Comparison of ENCODE assay signal across 14 mouse cellular contexts in the genomic region with DNA sequence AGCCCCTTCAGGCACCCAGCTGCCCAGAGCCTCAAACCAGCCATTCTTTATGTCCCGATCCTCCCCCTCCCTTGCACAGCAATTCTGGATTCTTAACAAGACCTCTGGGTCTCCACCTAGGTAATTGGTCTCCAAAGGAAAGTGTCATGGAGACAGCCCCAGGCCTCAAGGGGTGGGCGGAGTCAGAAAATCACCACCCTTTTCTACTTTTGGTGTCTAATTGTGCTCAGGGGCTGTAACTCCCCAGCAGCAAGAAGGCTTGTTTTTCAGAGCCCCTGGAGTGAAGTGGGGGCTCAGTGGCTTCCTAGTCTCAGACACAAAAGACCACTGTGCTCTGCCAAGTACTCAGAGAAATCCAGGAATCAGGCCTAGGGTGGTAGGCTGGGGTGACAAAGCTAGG. TPM values are rescaled to one million over a fixed set of nuclear protein-coding genes. Genes with fewer than 3 reads are reported as not detected.
DNase-seq lines count a peak whose midpoint lies in the region; ATAC-seq and TF ChIP-seq lines count a peak whose summit lies in the region.
"Had no signal": no experiment of that assay in that cellular context is flagged by ENCODE, and none has a peak within 500 bp of the region (broad histone marks: within the 10 kb centered on the region; RNA-seq: fewer than 3 reads in every experiment).

No protein-coding gene starts in this region.

- TF ChIP-seq EP300 in stomach, postnatal 0 days (optimal IDR thresholded peaks at IDR 0.05) = no peak

- 68% methylated on average over 2 of the region's 2 CpGs for WGBS in intestine, embryonic 15.5 days
- WGBS in intestine, postnatal 0 days = 73% methylated on average over 2 of the region's 2 CpGs
- 69% methylated on average over 2 of the region's 2 CpGs for WGBS in stomach, embryonic 14.5 days
- WGBS in stomach, postnatal 0 days = 66% methylated on average over 2 of the region's 2 CpGs
- 38% methylated on average over 2 of the region's 2 CpGs for WGBS in embryonic facial prominence, embryonic 12.5 days
- 44% methylated on average over 2 of the region's 2 CpGs for WGBS in limb, embryonic 12.5 days

- H3K27me3 ChIP-seq in intestine, embryonic 15.5 days (replicated peaks) = no peaks in the 10 kb centered on the region
- H3K27me3 ChIP-seq in intestine, postnatal 0 days (replicated peaks; ENCODE audit: control insufficient read depth, insufficient read depth, low read length) = no peaks in the 10 kb centered on the region
- H3K27me3 ChIP-seq in stomach, embryonic 14.5 days (ENCODE audit: control insufficient read depth, insufficient read depth, low read length) = no peaks in the 10 kb centered on the region
- H3K27me3 ChIP-seq in stomach, postnatal 0 days (ENCODE audit: control insufficient read depth, insufficient read depth, low read length) = no peaks in the 10 kb centered on the region
- H3K27me3 ChIP-seq in embryonic facial prominence, embryonic 12.5 days = no peaks in the 10 kb centered on the region
- no peaks in the 10 kb centered on the region for H3K27me3 ChIP-seq in limb, embryonic 12.5 days

- no peaks in the 10 kb centered on the region for H3K36me3 ChIP-seq in intestine, embryonic 15.5 days
- H3K36me3 ChIP-seq in intestine, postnatal 0 days (ENCODE audit: control insufficient read depth, insufficient read depth) = no peaks in the 10 kb centered on the region
- H3K36me3 ChIP-seq in stomach, embryonic 14.5 days (ENCODE audit: control insufficient read depth, insufficient read depth, low read length) = no peaks in the 10 kb centered on the region
- H3K36me3 ChIP-seq in stomach, postnatal 0 days (ENCODE audit: control insufficient read depth, insufficient read depth, low read length) = no peaks in the 10 kb centered on the region
- H3K36me3 ChIP-seq in embryonic facial prominence, embryonic 12.5 days = no peaks in the 10 kb centered on the region
- H3K36me3 ChIP-seq in limb, embryonic 12.5 days = no peaks in the 10 kb centered on the region

- no peak for TF ChIP-seq CTCF in intestine, postnatal 0 days (IDR thresholded peaks at IDR 0.05; ENCODE audit: low read depth)
- TF ChIP-seq CTCF in stomach, postnatal 0 days (IDR thresholded peaks at IDR 0.05; ENCODE audit: low read depth) = no peak

- no peak overlapping the region for H3K9ac ChIP-seq in intestine, embryonic 15.5 days
- H3K9ac ChIP-seq in intestine, postnatal 0 days (ENCODE audit: low read depth, low read length) = no peak overlapping the region
- no peak overlapping the region for H3K9ac ChIP-seq in stomach, embryonic 14.5 days (replicated peaks; ENCODE audit: low read depth, low read length)
- no peak overlapping the region for H3K9ac ChIP-seq in stomach, postnatal 0 days (ENCODE audit: low read length)
- no peak overlapping the region for H3K9ac ChIP-seq in embryonic facial prominence, embryonic 12.5 days
- no peak overlapping the region for H3K9ac ChIP-seq in limb, embryonic 12.5 days (replicated peaks)
- H3K9ac ChIP-seq: liver, embryonic 14.5 days had no signal

- no peaks in the 10 kb centered on the region for H3K9me3 ChIP-seq in intestine, embryonic 15.5 days
- H3K9me3 ChIP-seq in intestine, postnatal 0 days (ENCODE audit: control insufficient read depth) = no peaks in the 10 kb centered on the region
- H3K9me3 ChIP-seq in stomach, embryonic 14.5 days (ENCODE audit: control insufficient read depth, low read depth, low read length) = no peaks in the 10 kb centered on the region
- H3K9me3 ChIP-seq in stomach, postnatal 0 days (ENCODE audit: control insufficient read depth, low read length) = no peaks in the 10 kb centered on the region
- H3K9me3 ChIP-seq in embryonic facial prominence, embryonic 12.5 days = no peaks in the 10 kb centered on the region
- H3K9me3 ChIP-seq in limb, embryonic 12.5 days = no peaks in the 10 kb centered on the region

- no peak overlapping the region for H3K4me2 ChIP-seq in intestine, embryonic 15.5 days (replicated peaks)
- H3K4me2 ChIP-seq in intestine, postnatal 0 days (replicated peaks; ENCODE audit: low read depth) = no peak overlapping the region
- H3K4me2 ChIP-seq in stomach, embryonic 14.5 days (replicated peaks; ENCODE audit: low read depth, low read length) = no peak overlapping the region
- no peak overlapping the region for H3K4me2 ChIP-seq in stomach, postnatal 0 days (replicated peaks; ENCODE audit: low read depth)
- H3K4me2 ChIP-seq in embryonic facial prominence, embryonic 12.5 days (replicated peaks) = no peak overlapping the region
- 0 out of 2 replicates have a peak overlapping the region, but pooled peaks have one; percentile 11 for H3K4me2 ChIP-seq in limb, embryonic 12.5 days

- no peak overlapping the region for H3K4me3 ChIP-seq in intestine, embryonic 15.5 days (replicated peaks)
- H3K4me3 ChIP-seq in intestine, postnatal 0 days (ENCODE audit: low read depth, low read length) = no peak overlapping the region
- H3K4me3 ChIP-seq in stomach, embryonic 14.5 days (ENCODE audit: low read depth, low read length) = no peak overlapping the region
- H3K4me3 ChIP-seq in stomach, postnatal 0 days (ENCODE audit: low read depth, low read length) = no peak overlapping the region
- H3K4me3 ChIP-seq in embryonic facial prominence, embryonic 12.5 days = no peak overlapping the region
- no peak overlapping the region for H3K4me3 ChIP-seq in limb, embryonic 12.5 days (replicated peaks)
- H3K4me3 ChIP-seq: heart, adult 2 months had no signal

- ATAC-seq in intestine, embryonic 15.5 days = 0 out of 2 replicates have a peak, but pooled peaks have one; percentile 7
- ATAC-seq in intestine, postnatal 0 days = no peak
- ATAC-seq in stomach, embryonic 14.5 days (ENCODE audit: insufficient number of reproducible peaks, insufficient read depth, low FRiP score, low read depth) = no peak
- ATAC-seq in stomach, postnatal 0 days (ENCODE audit: low FRiP score, low TSS enrichment) = no peak
- no peak for ATAC-seq in embryonic facial prominence, embryonic 12.5 days (ENCODE audit: insufficient number of reproducible peaks, insufficient read depth, low FRiP score, low TSS enrichment)
- no peak for ATAC-seq in limb, embryonic 12.5 days (ENCODE audit: insufficient number of reproducible peaks, insufficient read depth, low FRiP score, low TSS enrichment, low read depth)
- no peak for ATAC-seq in erythroid progenitor cell, adult 5-6 weeks (replicated peaks; ENCODE audit: low FRiP score, poor library complexity, severe bottlenecking)

- no peak for DNase-seq in stomach, postnatal 0 days (ENCODE audit: low spot score)
- DNase-seq in right cerebral cortex, adult 2 months (ENCODE audit: low spot score in 2 of 2) = no peak
- DNase-seq: adrenal gland, adult 2 months; cerebellum, adult 11-12 months; heart, adult 2 months; kidney, adult 11 months; layer of hippocampus, postnatal 36 days had no signal

- peaks cover 13% of the 10 kb centered on the region for H3K4me1 ChIP-seq in intestine, embryonic 15.5 days (replicated peaks)
- H3K4me1 ChIP-seq in intestine, postnatal 0 days (replicated peaks; ENCODE audit: control insufficient read depth, insufficient read depth, low read length) = no peaks in the 10 kb centered on the region
- 0 out of 2 replicates have a peak, but pooled peaks cover 7% of the 10 kb centered on the region for H3K4me1 ChIP-seq in stomach, embryonic 14.5 days (ENCODE audit: control insufficient read depth, insufficient read depth, low read length)
- H3K4me1 ChIP-seq in stomach, postnatal 0 days (replicated peaks; ENCODE audit: control insufficient read depth, insufficient read depth) = no peaks in the 10 kb centered on the region
- H3K4me1 ChIP-seq in embryonic facial prominence, embryonic 12.5 days = peaks cover 10% of the 10 kb centered on the region
- peaks cover 15% of the 10 kb centered on the region for H3K4me1 ChIP-seq in limb, embryonic 12.5 days (replicated peaks)

- H3K27ac ChIP-seq in intestine, embryonic 15.5 days = no peak overlapping the region
- H3K27ac ChIP-seq in intestine, postnatal 0 days (ENCODE audit: low read depth, low read length) = no peak overlapping the region
- 0 out of 2 replicates have a peak overlapping the region, but pooled peaks have one; percentile 0 for H3K27ac ChIP-seq in stomach, embryonic 14.5 days (ENCODE audit: low read length)
- H3K27ac ChIP-seq in stomach, postnatal 0 days (replicated peaks) = no peak overlapping the region
- H3K27ac ChIP-seq in embryonic facial prominence, embryonic 12.5 days = 0 out of 2 replicates have a peak overlapping the region, but pooled peaks have one; percentile 54
- H3K27ac ChIP-seq in limb, embryonic 12.5 days = peak overlapping the region; percentile 47
- H3K27ac ChIP-seq: heart, adult 2 months; liver, embryonic 14.5 days had no signal

RNA-seq across cellular contexts. Expression of gene Ttll10, which starts 11.5 kb away (rescaled TPM):
- 3.1 and 3.9 TPM in 2 replicates for polyA plus RNA-seq in intestine, embryonic 15.5 days (2015; fragmentation: Nextera tagmentation; extraction: Ambion mirVana)
- 2.1 and 2.6 TPM in 2 replicates for polyA plus RNA-seq in intestine, postnatal 0 days (2015; fragmentation: Nextera tagmentation; extraction: Ambion mirVana)
- 6.0 and 6.2 TPM in 2 replicates for polyA plus RNA-seq in stomach, embryonic 14.5 days (2014; fragmentation: Nextera tagmentation; extraction: Ambion mirVana)
- polyA plus RNA-seq in stomach, postnatal 0 days (2015; fragmentation: Nextera tagmentation; extraction: Ambion mirVana) = 2.7 TPM in 2 replicates
- polyA plus RNA-seq in embryonic facial prominence, embryonic 12.5 days (2016; fragmentation: Nextera tagmentation; extraction: Ambion mirVana) = 1.0 and 1.5 TPM in 2 replicates
- 0.58 and 1.3 TPM in 2 replicates for polyA plus RNA-seq in limb, embryonic 12.5 days (2016; fragmentation: Nextera tagmentation; extraction: Ambion mirVana)
- not detected in 2 replicates for total RNA-seq in erythroid progenitor cell, adult 5-6 weeks (2015; ENCODE audit: low replicate concordance)
- not detected in 2 replicates for total RNA-seq in erythroid progenitor cell, adult 5-6 weeks (2017; ENCODE audit: low replicate concordance)
- total RNA-seq: heart, adult 2 months had no signal

RNA-seq across cellular contexts. Expression of gene 9430015G10Rik, which starts 39.1 kb away (rescaled TPM):
- polyA plus RNA-seq in intestine, embryonic 15.5 days (2015; fragmentation: Nextera tagmentation; extraction: Ambion mirVana) = 22.2 and 22.8 TPM in 2 replicates
- 3.4 and 3.5 TPM in 2 replicates for polyA plus RNA-seq in intestine, postnatal 0 days (2015; fragmentation: Nextera tagmentation; extraction: Ambion mirVana)
- 35.9 and 38.4 TPM in 2 replicates for polyA plus RNA-seq in stomach, embryonic 14.5 days (2014; fragmentation: Nextera tagmentation; extraction: Ambion mirVana)
- 4.9 and 5.4 TPM in 2 replicates for polyA plus RNA-seq in stomach, postnatal 0 days (2015; fragmentation: Nextera tagmentation; extraction: Ambion mirVana)
- polyA plus RNA-seq in embryonic facial prominence, embryonic 12.5 days (2016; fragmentation: Nextera tagmentation; extraction: Ambion mirVana) = 54.8 and 55.5 TPM in 2 replicates
- polyA plus RNA-seq in limb, embryonic 12.5 days (2016; fragmentation: Nextera tagmentation; extraction: Ambion mirVana) = 59.9 and 63.1 TPM in 2 replicates
- total RNA-seq in erythroid progenitor cell, adult 5-6 weeks (2015; ENCODE audit: low replicate concordance) = 28.5 and 48.7 TPM in 2 replicates
- total RNA-seq in erythroid progenitor cell, adult 5-6 weeks (2017; ENCODE audit: low replicate concordance) = 52.1 and 58.6 TPM in 2 replicates

RNA-seq across cellular contexts. Expression of gene Tnfrsf18, which starts 44.8 kb away (rescaled TPM):
- 1.1 and 1.6 TPM in 2 replicates for polyA plus RNA-seq in intestine, embryonic 15.5 days (2015; fragmentation: Nextera tagmentation; extraction: Ambion mirVana)
- polyA plus RNA-seq in intestine, postnatal 0 days (2015; fragmentation: Nextera tagmentation; extraction: Ambion mirVana) = 0.55 and 0.56 TPM in 2 replicates
- 2.7 and 3.2 TPM in 2 replicates for polyA plus RNA-seq in stomach, embryonic 14.5 days (2014; fragmentation: Nextera tagmentation; extraction: Ambion mirVana)
- 2.2 and 3.3 TPM in 2 replicates for polyA plus RNA-seq in stomach, postnatal 0 days (2015; fragmentation: Nextera tagmentation; extraction: Ambion mirVana)
- polyA plus RNA-seq in embryonic facial prominence, embryonic 12.5 days (2016; fragmentation: Nextera tagmentation; extraction: Ambion mirVana) = 1.9 and 2.3 TPM in 2 replicates
- polyA plus RNA-seq in limb, embryonic 12.5 days (2016; fragmentation: Nextera tagmentation; extraction: Ambion mirVana) = 1.8 and 1.9 TPM in 2 replicates
- total RNA-seq in erythroid progenitor cell, adult 5-6 weeks (2015; ENCODE audit: low replicate concordance) = 2.9 and 26.7 TPM in 2 replicates
- 1.5 and 3.5 TPM in 2 replicates for total RNA-seq in erythroid progenitor cell, adult 5-6 weeks (2017; ENCODE audit: low replicate concordance)
- total RNA-seq: layer of hippocampus, postnatal 36 days had no signal

RNA-seq across cellular contexts. Expression of gene Tnfrsf4, which starts 57.1 kb away (rescaled TPM):
- 0.49 and 0.52 TPM in 2 replicates for polyA plus RNA-seq in intestine, embryonic 15.5 days (2015; fragmentation: Nextera tagmentation; extraction: Ambion mirVana)
- 0.14 and 0.35 TPM in 2 replicates for polyA plus RNA-seq in intestine, postnatal 0 days (2015; fragmentation: Nextera tagmentation; extraction: Ambion mirVana)
- 0.34 and 0.41 TPM in 2 replicates for polyA plus RNA-seq in stomach, embryonic 14.5 days (2014; fragmentation: Nextera tagmentation; extraction: Ambion mirVana)
- polyA plus RNA-seq in stomach, postnatal 0 days (2015; fragmentation: Nextera tagmentation; extraction: Ambion mirVana) = 0.21 and 0.48 TPM in 2 replicates
- 0.70 and 1.1 TPM in 2 replicates for polyA plus RNA-seq in embryonic facial prominence, embryonic 12.5 days (2016; fragmentation: Nextera tagmentation; extraction: Ambion mirVana)
- polyA plus RNA-seq in limb, embryonic 12.5 days (2016; fragmentation: Nextera tagmentation; extraction: Ambion mirVana) = 0.84 and 0.92 TPM in 2 replicates
- total RNA-seq in erythroid progenitor cell, adult 5-6 weeks (2015; ENCODE audit: low replicate concordance) = 3.4 TPM in 1 of 2 replicates, not detected in the other
- total RNA-seq in erythroid progenitor cell, adult 5-6 weeks (2017; ENCODE audit: low replicate concordance) = 0.61 and 8.2 TPM in 2 replicates
- total RNA-seq: heart, adult 2 months had no signal

RNA-seq across cellular contexts. Expression of gene Rnf223, which starts 59.6 kb away (rescaled TPM):
- 0.06 and 0.18 TPM in 2 replicates for polyA plus RNA-seq in intestine, embryonic 15.5 days (2015; fragmentation: Nextera tagmentation; extraction: Ambion mirVana)
- polyA plus RNA-seq in intestine, postnatal 0 days (2015; fragmentation: Nextera tagmentation; extraction: Ambion mirVana) = not detected in 2 replicates
- polyA plus RNA-seq in stomach, embryonic 14.5 days (2014; fragmentation: Nextera tagmentation; extraction: Ambion mirVana) = 0.19 and 0.45 TPM in 2 replicates
- polyA plus RNA-seq in stomach, postnatal 0 days (2015; fragmentation: Nextera tagmentation; extraction: Ambion mirVana) = 7.6 and 7.7 TPM in 2 replicates
- polyA plus RNA-seq in embryonic facial prominence, embryonic 12.5 days (2016; fragmentation: Nextera tagmentation; extraction: Ambion mirVana) = 0.43 and 0.61 TPM in 2 replicates
- 0.63 and 0.86 TPM in 2 replicates for polyA plus RNA-seq in limb, embryonic 12.5 days (2016; fragmentation: Nextera tagmentation; extraction: Ambion mirVana)
- 0.84 TPM in 1 of 2 replicates, not detected in the other for total RNA-seq in erythroid progenitor cell, adult 5-6 weeks (2015; ENCODE audit: low replicate concordance)
- 0.30 and 0.90 TPM in 2 replicates for total RNA-seq in erythroid progenitor cell, adult 5-6 weeks (2017; ENCODE audit: low replicate concordance)

Comparison
In these comparisons a context has a peak if more than half of its experiments do, and no peak if none do; other contexts are left out.
1. H3K27ac ChIP-seq: peak in stomach, embryonic 14.5 days (single experiment), embryonic facial prominence, embryonic 12.5 days (single experiment) and limb, embryonic 12.5 days (single experiment); none in intestine, embryonic 15.5 days (single experiment), intestine, postnatal 0 days (single experiment) and stomach, postnatal 0 days (single experiment).